Mouse (Mus musculus) lung, postnatal 0 days (tissue): ENCODE data around the gene Golga2. TPM values are rescaled to one million over a fixed set of nuclear protein-coding genes. Genes with fewer than 3 reads are reported as not detected.

Source experiments
- ATAC-seq: fragments of 200-750 bp; cut with Nextera tagmentation; 2 replicates; pipeline ENCODE4 v1.8.0; 2017; ENCODE audit warnings: moderate library complexity
- DNase-seq: peaks from one replicate; pipeline ENCODE4 v3.0.0-alpha.2; 2016; ENCODE audit warnings: low spot score
- H3K27ac ChIP-seq: fragments of 300-500 bp; sonication (generic); 2 replicates; pipeline ENCODE4 v1.5.1; 2014; ENCODE audit warnings: antibody characterized with exemption, mild to moderate bottlenecking, low read length, mixed read lengths
- H3K27me3 ChIP-seq: fragments of 300-500 bp; sonication (generic); replicated peaks from 2 replicates; pipeline ENCODE4 v1.6.1; 2014; ENCODE audit warnings: low read length, mixed read lengths; ENCODE audit not compliant: insufficient read depth
- H3K36me3 ChIP-seq: fragments of 300-500 bp; sonication (generic); 2 replicates; pipeline ENCODE4 v1.6.1; 2014; ENCODE audit warnings: low read length, mixed read lengths; ENCODE audit not compliant: insufficient read depth
- H3K4me1 ChIP-seq: fragments of 300-500 bp; sonication (generic); 2 replicates; pipeline ENCODE4 v1.6.1; 2014; ENCODE audit warnings: antibody characterized with exemption, low read depth, low read length, mixed read lengths; ENCODE audit not compliant: insufficient read depth
- H3K4me2 ChIP-seq: fragments of 300-500 bp; sonication (generic); replicated peaks from 2 replicates; pipeline ENCODE4 v1.6.1; 2014; ENCODE audit warnings: low read depth, mild to moderate bottlenecking, low read length, moderate library complexity, mixed read lengths
- H3K4me3 ChIP-seq: fragments of 300-500 bp; sonication (generic); 2 replicates; pipeline ENCODE4 v1.5.1; 2014; ENCODE audit warnings: low read depth, low read length
- H3K9ac ChIP-seq: fragments of 300-500 bp; sonication (generic); replicated peaks from 2 replicates; pipeline ENCODE4 v1.6.1; 2014; ENCODE audit warnings: low read depth, mild to moderate bottlenecking
- H3K9me3 ChIP-seq: fragments of 300-500 bp; sonication (generic); 2 replicates; pipeline ENCODE4 v1.6.1; 2016; ENCODE audit warnings: low read length, mixed read lengths
- CTCF ChIP-seq: IDR thresholded peaks from 2 replicates; pipeline ENCODE4 v1.5.1; 2016; ENCODE audit warnings: antibody characterized with exemption, mild to moderate bottlenecking
- EP300 ChIP-seq: IDR thresholded peaks from 2 replicates; pipeline ENCODE4 v1.6.1; 2016; ENCODE audit warnings: antibody characterized with exemption, mild to moderate bottlenecking, control low read depth
- WGBS: fragments of 180-500 bp; shearing (Covaris S2); extraction: QIAGEN DNeasy Blood & Tissue Kit; methylation state at CpG from one replicate; pipeline ENCODE4 v1.1.7; 2014; 5-methylcytosine and 5-hydroxymethylcytosine counted together
- microRNA-seq: library from miRNA; unstranded; fragments of <30 nt; microRNA quantifications from one replicate; pipeline ENCODE4, GENCODE M21; 2016
- polyA plus RNA-seq: library from polyadenylated mRNA; unstranded; fragments of >200 nt; fragmentation: Nextera tagmentation; extraction: Ambion mirVana; gene quantifications from 2 replicates; pipeline ENCODE4 v1.2.1, GENCODE M21; 2015

The Golga2 gene
- polyA plus RNA-seq, 1 experiment from 2014 or later = 20.0 TPM

DNA sequence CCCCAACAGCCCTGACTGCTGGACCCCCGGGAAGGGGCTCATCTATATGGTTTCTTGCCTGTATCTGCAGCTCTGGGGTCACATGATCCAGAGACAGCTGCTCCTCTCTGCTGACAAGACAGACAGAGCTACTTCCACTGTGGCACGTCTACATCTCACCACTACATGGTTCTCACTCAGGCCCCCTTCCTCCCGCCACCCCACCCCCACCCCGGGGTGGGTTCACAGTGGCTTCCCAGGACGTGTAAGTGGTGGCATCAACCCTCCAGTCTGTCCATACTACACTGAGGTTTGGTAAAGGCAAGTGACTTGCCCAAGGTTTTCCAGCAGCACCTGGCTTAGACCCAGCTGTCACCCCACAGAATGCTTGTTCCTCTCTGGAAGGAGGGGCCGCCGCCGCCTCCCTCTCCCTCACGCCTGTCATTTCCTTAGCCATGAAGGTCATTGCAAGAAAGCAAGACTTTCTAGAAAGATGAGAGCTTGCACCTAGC lies 64.3 kb downstream of the Golga2 start:
- no peak overlapping the region; the same call in 1 of the 2 replicates for H3K4me2 ChIP-seq

DNA sequence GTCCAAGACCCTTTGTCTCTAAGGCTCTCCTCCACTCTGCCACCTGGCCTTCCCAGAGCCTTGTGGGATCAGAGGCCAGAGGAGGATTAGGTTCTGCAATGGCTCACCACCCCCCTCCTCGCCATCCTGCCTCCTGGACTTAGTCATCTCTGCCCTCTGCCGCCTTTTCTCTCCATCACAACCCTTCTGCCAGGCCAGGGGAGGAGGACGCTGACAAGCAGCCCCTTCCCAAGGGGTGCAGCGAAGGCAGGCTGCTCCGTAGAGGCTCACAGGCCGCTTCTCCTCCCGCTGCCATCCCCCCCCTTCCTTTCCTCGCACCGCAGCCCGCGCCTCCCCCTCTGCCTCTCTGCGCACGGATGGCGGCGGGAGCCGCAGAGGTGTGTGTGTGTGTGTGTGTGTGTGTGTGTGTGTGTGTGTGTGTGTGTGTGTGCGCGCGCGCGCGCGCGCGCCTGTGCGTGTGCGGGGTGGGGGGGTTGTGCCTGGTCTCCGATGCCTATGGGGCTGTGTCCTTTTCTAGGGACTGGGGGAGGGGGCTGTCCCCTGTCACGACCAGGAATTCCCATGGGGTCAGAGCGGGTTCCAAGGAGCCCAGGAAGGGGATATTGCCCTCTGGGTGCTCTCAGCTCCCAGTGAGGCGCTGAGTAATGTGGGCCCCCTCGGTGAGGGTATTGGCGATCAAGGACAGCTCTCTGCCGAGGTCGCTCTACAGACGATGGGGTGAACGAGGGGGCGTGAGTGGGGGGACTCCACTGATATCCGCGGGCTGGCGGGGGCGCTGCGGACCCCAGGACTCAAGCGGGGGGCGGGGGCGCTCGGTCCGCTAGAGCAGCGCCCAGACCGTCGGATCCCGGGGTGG lies 65.2 kb downstream of the Golga2 start, which contains the start of gene Ciz1:
Gene Ciz1 (plus strand): TSS at position 177 of the 856 bp plus-strand sequence.
- H3K4me1 ChIP-seq = no peaks in the 10 kb centered on the region
- peak within 1 kb of the TSS; percentile 27; the same call in 1 of the 2 replicates for H3K9ac ChIP-seq
- WGBS = 3% methylated on average over 23 of the region's 52 CpGs
- no peak within 1 kb of the TSS for H3K27ac ChIP-seq
- peak within 1 kb of the TSS; percentile 85 for H3K4me2 ChIP-seq
- DNase-seq = peak; percentile 31
- no peaks in the 10 kb centered on the region for H3K9me3 ChIP-seq
- no peak for TF ChIP-seq EP300
- no peak for TF ChIP-seq CTCF
- 0 out of 2 replicates have a peak, but pooled peaks cover 4% of the 10 kb centered on the region for H3K27me3 ChIP-seq
- no peaks in the 10 kb centered on the region for H3K36me3 ChIP-seq
- H3K4me3 ChIP-seq = peak within 1 kb of the TSS; percentile 52
- ATAC-seq = peak; percentile 20; the same call in 1 of the 2 replicates

More for the DNA sequence above, 64.3 kb downstream of the Golga2 start:
- TF ChIP-seq EP300 (no peak), CTCF (no peak)
- H3K36me3 ChIP-seq = no peaks in the 10 kb centered on the region
- ATAC-seq (no peak), DNase-seq (no peak)
- 51% methylated on average over 9 of the region's 9 CpGs for WGBS
- H3K4me3 ChIP-seq = no peak overlapping the region
- 0 out of 2 replicates have a peak, but pooled peaks cover 4% of the 10 kb centered on the region for H3K27me3 ChIP-seq
- no peaks in the 10 kb centered on the region for H3K9me3 ChIP-seq
- H3K9ac ChIP-seq = no peak overlapping the region
- H3K4me1 ChIP-seq = no peaks in the 10 kb centered on the region
- no peak overlapping the region for H3K27ac ChIP-seq

DNA sequence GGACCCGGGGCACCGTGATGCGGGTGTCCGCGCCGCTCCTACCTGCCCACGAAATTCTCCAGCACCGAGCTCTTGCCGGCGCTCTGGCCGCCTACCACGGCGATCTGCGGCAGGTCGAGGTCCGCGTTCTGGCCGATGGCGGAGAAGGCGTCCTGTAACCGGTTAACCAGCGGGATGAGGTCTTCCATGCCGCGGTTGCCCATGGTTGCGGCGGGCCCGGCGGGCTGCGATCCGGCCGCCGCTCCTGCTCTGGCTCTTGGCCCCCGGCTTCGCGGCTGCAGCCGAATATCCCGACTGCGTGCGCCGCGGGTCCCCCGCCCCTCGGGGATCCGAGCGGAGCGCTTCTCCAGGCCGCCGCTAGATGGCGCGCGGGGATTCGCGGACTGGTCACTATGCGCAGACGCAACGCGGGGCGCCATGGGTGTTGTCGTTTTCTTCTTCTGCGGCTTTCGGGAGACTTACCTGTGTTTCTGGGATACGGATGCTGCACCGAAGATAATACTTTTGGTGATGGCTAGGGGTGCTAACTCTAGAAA lies 65.9 kb downstream of the Golga2 start, which contains the start of gene Dnm1:
Gene Dnm1 (minus strand): TSS at position 332 of the 536 bp plus-strand sequence.
- 0 out of 2 replicates have a peak, but pooled peaks cover 4% of the 10 kb centered on the region for H3K27me3 ChIP-seq
- H3K4me2 ChIP-seq = peak within 1 kb of the TSS; percentile 85
- H3K4me3 ChIP-seq = peak within 1 kb of the TSS; percentile 52
- peak within 1 kb of the TSS; percentile 27; the same call in 1 of the 2 replicates for H3K9ac ChIP-seq
- no peak within 1 kb of the TSS for H3K27ac ChIP-seq
- TF ChIP-seq CTCF (peak; percentile 97), EP300 (no peak)
- WGBS = 3% methylated on average over 61 of the region's 63 CpGs
- H3K9me3 ChIP-seq = no peaks in the 10 kb centered on the region
- no peaks in the 10 kb centered on the region for H3K36me3 ChIP-seq
- DNase-seq = peak; percentile 88
- ATAC-seq = peak; percentile 90
- H3K4me1 ChIP-seq = no peaks in the 10 kb centered on the region

DNA sequence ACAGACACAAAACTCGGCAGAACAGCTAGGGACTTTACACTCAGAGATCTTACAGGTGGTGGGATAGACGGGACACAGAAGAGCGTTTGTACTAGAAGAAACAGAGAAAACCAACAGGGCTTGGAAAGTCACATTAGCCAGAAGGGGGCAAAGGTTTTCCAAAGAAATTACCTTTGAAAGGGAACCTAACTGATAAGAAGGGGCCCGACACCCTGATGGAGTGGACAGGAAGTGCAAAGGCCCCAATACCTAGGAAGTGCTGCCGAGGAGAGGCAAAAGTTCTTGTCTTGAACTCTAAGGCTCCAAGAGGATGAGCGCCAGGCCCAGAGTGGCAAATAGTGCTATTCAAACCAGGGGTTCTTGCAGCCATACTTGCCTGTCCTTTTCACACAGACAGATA lies 66.7 kb downstream of the Golga2 start:
- 42% methylated on average over 6 of the region's 6 CpGs for WGBS

DNA sequence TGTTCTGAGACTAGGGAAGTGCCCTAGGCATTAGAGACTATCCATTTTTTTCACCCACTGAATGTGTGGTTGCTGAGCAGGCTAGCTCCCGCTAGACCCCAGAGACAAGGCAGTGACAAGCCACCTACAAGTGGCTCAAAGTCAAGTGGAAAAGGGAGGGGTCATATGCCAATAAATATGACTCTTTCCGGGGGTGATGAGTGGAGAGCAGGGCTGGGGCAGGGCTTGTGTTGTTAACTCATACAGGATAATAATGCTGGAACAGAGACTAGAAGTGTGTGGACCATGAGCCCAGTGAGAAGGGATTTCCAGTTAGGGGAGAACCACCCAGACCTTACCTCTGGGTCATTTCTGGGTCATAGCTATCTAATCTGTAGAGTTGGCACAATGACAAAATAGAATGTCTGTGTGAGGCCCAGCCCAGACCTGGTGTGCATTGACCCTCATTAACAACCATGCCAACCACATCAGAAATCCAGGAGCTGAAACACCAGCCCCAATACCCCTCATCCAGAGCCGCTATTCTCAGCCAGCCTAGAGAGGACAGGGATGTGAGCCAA lies 67.2 kb downstream of the Golga2 start:
- Histone ChIP-seq H3K27me3 (0 out of 2 replicates have a peak, but pooled peaks cover 4% of the 10 kb centered on the region), H3K9me3 (no peaks in the 10 kb centered on the region), H3K4me2 (no peak overlapping the region), H3K4me3 (no peak overlapping the region), H3K27ac (no peak overlapping the region), H3K9ac (no peak overlapping the region), H3K36me3 (no peaks in the 10 kb centered on the region), H3K4me1 (no peaks in the 10 kb centered on the region)
- WGBS = 62% methylated on average over 3 of the region's 3 CpGs
- no peak for TF ChIP-seq CTCF
- TF ChIP-seq EP300 = no peak
- DNase-seq (no peak), ATAC-seq (no peak)

More for the DNA sequence above, 66.7 kb downstream of the Golga2 start:
- DNase-seq (no peak), ATAC-seq (no peak)
- no peaks in the 10 kb centered on the region for H3K4me1 ChIP-seq
- no peak overlapping the region for H3K9ac ChIP-seq
- H3K4me3 ChIP-seq = no peak overlapping the region
- H3K36me3 ChIP-seq = no peaks in the 10 kb centered on the region
- no peaks in the 10 kb centered on the region for H3K9me3 ChIP-seq
- no peak overlapping the region for H3K4me2 ChIP-seq
- H3K27me3 ChIP-seq = 0 out of 2 replicates have a peak, but pooled peaks cover 4% of the 10 kb centered on the region
- no peak overlapping the region for H3K27ac ChIP-seq
- no peak for TF ChIP-seq EP300
- TF ChIP-seq CTCF = no peak

DNA sequence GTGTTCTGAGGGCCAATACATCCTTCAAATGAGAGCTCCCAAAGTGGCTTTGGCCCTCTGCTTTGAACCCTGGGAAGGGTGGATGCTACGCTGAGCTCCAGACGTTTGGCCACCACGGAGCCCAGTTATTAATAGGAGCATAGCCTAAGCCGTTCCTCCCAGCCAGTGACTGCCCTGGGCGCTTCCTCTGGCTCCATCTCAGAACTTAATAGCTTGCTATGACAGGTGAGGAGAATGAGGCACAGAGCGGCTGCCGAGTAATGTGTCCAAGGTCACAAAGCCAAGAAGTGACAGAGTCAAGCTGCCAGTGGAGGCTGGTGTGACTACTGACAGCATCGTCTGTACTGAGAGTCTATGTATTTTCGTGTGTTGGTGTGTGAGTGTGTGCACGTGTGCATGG lies 69.0 kb downstream of the Golga2 start:
- no peak for DNase-seq
- Histone ChIP-seq H3K4me1 (no peaks in the 10 kb centered on the region), H3K9me3 (no peaks in the 10 kb centered on the region), H3K4me3 (no peak overlapping the region), H3K9ac (no peak overlapping the region), H3K4me2 (no peak overlapping the region), H3K36me3 (no peaks in the 10 kb centered on the region), H3K27me3 (0 out of 2 replicates have a peak, but pooled peaks cover 4% of the 10 kb centered on the region), H3K27ac (no peak overlapping the region)
- no peak for ATAC-seq
- WGBS = 51% methylated on average over 10 of the region's 10 CpGs
- TF ChIP-seq EP300 (no peak), CTCF (no peak)

Small RNA genes within 50 kb of the gene (microRNA-seq; reads per million reads assigned to microRNA genes)
- gene Gm23363 = not detected
- 310 reads per million, percentile 62 among the genes with 10 or more reads in this experiment for gene Mir199b

Other genes starting within 250 kb of the Golga2 start
- gene Fam78a, start 202.5 kb upstream of the Golga2 start, polyA plus RNA-seq = 2.5 TPM in 2 replicates
- 2.4 and 2.5 TPM in 2 replicates for gene Plpp7, start 191.9 kb upstream of the Golga2 start, polyA plus RNA-seq
- 21.2 and 24.6 TPM in 2 replicates for gene Prrc2b, start 136.3 kb upstream of the Golga2 start, polyA plus RNA-seq
- gene Pomt1, start 50.8 kb upstream of the Golga2 start, polyA plus RNA-seq = 9.2 TPM in 2 replicates
- gene Uck1, start 27.2 kb upstream of the Golga2 start, polyA plus RNA-seq = 50.9 and 57.7 TPM in 2 replicates
- gene Swi5, start 691 bp downstream of the Golga2 start, polyA plus RNA-seq = 290 and 299 TPM in 2 replicates
- 20.1 and 20.4 TPM in 2 replicates for gene Ciz1, start 64.9 kb downstream of the Golga2 start, polyA plus RNA-seq
- gene Dnm1, start 66.0 kb downstream of the Golga2 start, polyA plus RNA-seq = 5.0 and 5.1 TPM in 2 replicates
- gene 1110008P14Rik, start 94.6 kb downstream of the Golga2 start, polyA plus RNA-seq = 73.4 and 78.1 TPM in 2 replicates
- gene Lcn2, start 100.9 kb downstream of the Golga2 start, polyA plus RNA-seq = 223 and 355 TPM in 2 replicates
- gene Ptges2, start 108.5 kb downstream of the Golga2 start, polyA plus RNA-seq = 21.8 and 22.9 TPM in 2 replicates
- 4.1 and 4.6 TPM in 2 replicates for gene Naif1, start 163.1 kb downstream of the Golga2 start, polyA plus RNA-seq
- gene Slc25a25, start 164.1 kb downstream of the Golga2 start, polyA plus RNA-seq = 16.7 and 21.5 TPM in 2 replicates
- 8.0 and 8.4 TPM in 2 replicates for gene Fam102a, start 247.9 kb downstream of the Golga2 start, polyA plus RNA-seq